Mouse (Mus musculus): ENCODE measurements around the gene Hmgcl. TPM values are rescaled to one million over a fixed set of nuclear protein-coding genes. Genes with fewer than 3 reads are reported as not detected.

The Hmgcl gene
- 58.9 and 61.5 TPM in 2 replicates for polyA plus RNA-seq (2015; fragmentation: Nextera tagmentation; extraction: Ambion mirVana)

DNA sequence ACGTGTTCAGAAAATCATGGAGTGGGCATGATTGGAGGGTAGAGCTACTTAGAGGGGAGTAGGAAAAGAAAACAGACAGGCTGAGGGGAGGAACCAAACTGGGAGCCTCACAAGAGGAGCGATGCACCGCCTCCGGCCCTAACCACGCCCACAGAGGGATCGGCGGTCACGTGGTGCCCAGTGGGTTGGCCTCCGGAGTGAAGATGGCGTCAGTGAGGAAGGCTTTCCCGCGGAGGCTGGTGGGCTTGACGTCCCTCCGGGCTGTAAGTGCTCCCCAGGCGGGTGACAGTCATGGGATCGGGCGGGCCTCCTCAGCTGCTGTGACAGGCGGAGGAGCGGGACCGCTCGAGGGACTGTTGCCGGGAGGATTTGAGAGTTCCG, at the start of gene Hmgcl:
Gene Hmgcl, plus strand, starts transcription at position 171 of the 381 bp plus-strand sequence.
- peak; percentile 93 for ATAC-seq (ENCODE audit: low FRiP score, low read depth)
- peaks cover 4% of the 10 kb centered on the region for H3K36me3 ChIP-seq
- WGBS: 0% methylated on average over 23 of the region's 23 CpGs
- H3K4me3 ChIP-seq: peak within 1 kb of the TSS; percentile 88
- H3K9ac ChIP-seq: peak within 1 kb of the TSS; percentile 87
- H3K27me3 ChIP-seq: no peaks in the 10 kb centered on the region
- H3K4me1 ChIP-seq (replicated peaks): peaks cover 24% of the 10 kb centered on the region
- H3K4me2 ChIP-seq: peak within 1 kb of the TSS; percentile 84
- H3K9me3 ChIP-seq: no peaks in the 10 kb centered on the region
- peak within 1 kb of the TSS; percentile 81 for H3K27ac ChIP-seq (replicated peaks)

DNA sequence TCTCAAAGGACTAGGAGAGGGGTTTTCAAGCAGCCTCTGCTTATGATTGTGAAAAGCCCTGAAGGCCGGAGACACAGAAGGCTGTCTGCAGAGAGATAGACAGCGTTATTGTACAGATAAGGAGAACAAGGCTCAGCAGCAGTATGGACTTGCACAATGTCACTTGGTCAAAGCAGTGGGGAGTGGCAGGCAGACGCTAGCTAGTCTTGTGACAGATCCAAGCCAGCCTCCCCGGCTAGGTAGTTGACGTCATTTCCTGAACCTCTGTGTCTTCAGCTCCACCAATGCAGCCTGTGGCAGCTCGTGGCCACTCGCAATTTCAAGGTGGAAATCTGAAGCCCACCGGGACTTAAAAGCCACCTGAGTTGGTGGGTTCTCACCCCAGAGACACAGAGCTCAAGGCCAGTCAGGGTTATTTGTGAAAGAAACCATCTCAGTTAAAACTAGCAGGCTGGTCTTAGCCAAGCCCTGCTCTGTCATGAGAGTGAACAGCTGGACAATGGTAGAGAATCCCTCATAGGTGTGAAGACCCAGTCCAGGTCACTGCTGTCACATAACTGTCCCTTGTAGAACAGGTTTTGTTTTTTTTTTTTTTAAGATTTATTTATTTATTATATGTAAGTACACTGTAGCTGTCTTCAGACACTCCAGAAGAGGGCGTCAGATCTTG, 47.7 kb upstream of the Hmgcl start:
- H3K4me1 ChIP-seq (replicated peaks): no peaks in the 10 kb centered on the region
- WGBS: 90% methylated on average over 9 of the region's 9 CpGs
- ATAC-seq (ENCODE audit: low FRiP score, low read depth): no peak
- no peaks in the 10 kb centered on the region for H3K27me3 ChIP-seq
- H3K9ac ChIP-seq: no peak overlapping the region
- no peaks in the 10 kb centered on the region for H3K9me3 ChIP-seq
- no peaks in the 10 kb centered on the region for H3K36me3 ChIP-seq
- H3K27ac ChIP-seq (replicated peaks): no peak overlapping the region
- H3K4me3 ChIP-seq: no peak overlapping the region
- H3K4me2 ChIP-seq: no peak overlapping the region

DNA sequence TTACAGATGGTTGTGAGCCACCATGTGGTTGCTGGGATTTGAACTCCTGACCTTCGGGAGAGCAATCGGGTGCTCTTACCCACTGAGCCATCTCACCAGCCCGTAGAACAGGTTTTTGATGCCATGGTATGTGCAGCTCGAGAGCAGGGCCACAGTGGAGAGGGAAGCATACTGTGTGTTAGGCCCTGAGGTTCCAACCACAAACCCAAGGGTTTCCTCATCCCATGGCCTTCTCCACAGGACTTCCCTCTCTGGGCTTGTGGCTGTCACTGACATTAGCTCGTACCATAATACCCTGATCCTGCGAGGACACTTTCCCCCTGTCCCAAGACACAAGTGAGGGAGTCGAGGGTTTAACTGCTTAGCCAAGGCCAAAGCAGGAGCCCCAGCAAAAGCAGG, 47.2 kb upstream of the Hmgcl start:
- Histone ChIP-seq H3K9ac (no peak overlapping the region), H3K27me3 (no peaks in the 10 kb centered on the region), H3K36me3 (no peaks in the 10 kb centered on the region), H3K4me2 (no peak overlapping the region), H3K4me3 (no peak overlapping the region), H3K9me3 (no peaks in the 10 kb centered on the region), H3K27ac (replicated peaks) (no peak overlapping the region), H3K4me1 (replicated peaks) (no peaks in the 10 kb centered on the region)
- ATAC-seq (ENCODE audit: low FRiP score, low read depth): no peak
- WGBS: 87% methylated on average over 7 of the region's 7 CpGs

DNA sequence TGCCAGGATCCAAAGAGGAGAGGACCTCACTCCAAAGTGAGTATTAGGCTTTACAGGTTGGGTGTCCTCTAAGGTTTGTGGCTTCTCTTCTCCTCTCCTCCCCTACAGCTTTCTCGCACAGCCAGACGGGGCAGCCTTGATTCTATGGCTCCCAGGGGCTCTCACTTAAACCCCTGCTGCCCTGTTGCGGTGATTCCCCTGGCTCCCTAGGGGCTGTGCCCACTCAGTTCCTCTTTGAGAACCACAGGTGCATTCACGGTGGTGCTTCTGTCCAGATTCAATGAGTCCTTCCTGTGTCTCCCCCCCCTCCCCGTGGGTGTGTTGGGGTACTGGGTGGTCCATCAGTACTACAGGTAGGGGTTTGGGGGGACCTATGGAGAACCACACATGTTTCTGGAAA, 46.2 kb upstream of the Hmgcl start:
- H3K4me3 ChIP-seq: no peak overlapping the region
- WGBS: 84% methylated on average over 5 of the region's 5 CpGs
- no peak for ATAC-seq (ENCODE audit: low FRiP score, low read depth)

DNA sequence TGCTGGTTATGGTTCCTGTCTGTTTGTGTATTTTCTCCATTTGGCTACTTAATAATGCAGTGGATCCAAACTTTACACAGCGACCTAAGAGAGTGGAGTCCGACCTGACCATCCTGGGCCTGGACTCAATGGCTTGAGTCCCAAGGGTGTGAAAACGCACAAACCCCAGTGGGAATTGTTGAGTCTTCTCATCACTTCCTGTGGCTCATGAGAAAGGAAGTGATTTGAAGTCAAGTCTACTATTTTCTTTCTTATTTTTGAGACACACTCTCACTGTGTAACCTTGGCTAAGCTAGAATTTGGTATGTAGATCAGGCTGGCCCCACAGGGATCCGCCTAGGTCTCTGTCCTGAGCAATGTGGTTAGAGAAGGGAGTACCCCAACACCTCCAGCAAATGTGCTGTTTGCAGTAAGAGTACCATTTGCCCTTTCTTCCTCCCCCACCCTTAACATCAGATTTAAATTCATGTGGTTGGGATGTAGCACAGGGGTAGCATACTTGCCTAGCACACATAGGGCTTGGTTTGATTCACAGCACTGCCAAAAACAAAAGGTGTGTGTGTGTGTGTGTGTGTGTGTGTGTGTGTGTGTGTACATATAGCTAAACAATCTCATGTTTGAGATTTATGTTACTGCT, 43.5 kb upstream of the Hmgcl start:
- ATAC-seq (ENCODE audit: low FRiP score, low read depth): no peak
- Histone ChIP-seq H3K36me3 (no peaks in the 10 kb centered on the region), H3K9me3 (no peaks in the 10 kb centered on the region), H3K27ac (replicated peaks) (no peak overlapping the region), H3K9ac (no peak overlapping the region), H3K4me1 (replicated peaks) (no peaks in the 10 kb centered on the region), H3K4me2 (no peak overlapping the region), H3K4me3 (no peak overlapping the region), H3K27me3 (no peaks in the 10 kb centered on the region)
- WGBS: 85% methylated on average over 4 of the region's 4 CpGs

More for the DNA sequence above, 46.2 kb upstream of the Hmgcl start:
- no peak overlapping the region for H3K27ac ChIP-seq (replicated peaks)
- H3K36me3 ChIP-seq: no peaks in the 10 kb centered on the region
- no peaks in the 10 kb centered on the region for H3K4me1 ChIP-seq (replicated peaks)
- no peak overlapping the region for H3K4me2 ChIP-seq
- H3K27me3 ChIP-seq: no peaks in the 10 kb centered on the region
- no peak overlapping the region for H3K9ac ChIP-seq
- no peaks in the 10 kb centered on the region for H3K9me3 ChIP-seq

DNA sequence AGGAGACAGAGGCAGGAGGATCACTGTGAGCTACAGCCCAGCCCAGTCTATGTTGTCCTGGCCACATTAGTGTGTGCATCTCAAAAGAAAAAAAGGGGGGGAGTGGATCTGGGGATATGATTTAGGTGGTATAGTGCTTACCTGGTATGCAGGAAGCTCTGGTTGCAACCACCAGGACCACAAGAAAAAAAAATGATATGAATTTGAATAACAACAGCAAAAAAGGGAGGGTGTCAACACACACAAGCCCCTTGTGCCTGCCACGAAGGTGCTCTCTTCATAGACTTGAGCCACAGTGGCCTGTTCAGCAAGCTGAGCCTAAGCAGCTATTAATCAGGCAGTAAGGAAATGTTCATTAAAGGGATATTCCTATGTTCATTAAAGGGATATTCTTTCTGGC, 41.4 kb upstream of the Hmgcl start:
- Histone ChIP-seq H3K27ac (replicated peaks) (no peak overlapping the region), H3K4me3 (no peak overlapping the region), H3K36me3 (no peaks in the 10 kb centered on the region), H3K27me3 (no peaks in the 10 kb centered on the region), H3K9me3 (no peaks in the 10 kb centered on the region), H3K4me1 (replicated peaks) (no peaks in the 10 kb centered on the region), H3K9ac (no peak overlapping the region), H3K4me2 (no peak overlapping the region)
- no peak for ATAC-seq (ENCODE audit: low FRiP score, low read depth)
- WGBS: 52% methylated on average over 1 of the region's 1 CpGs

DNA sequence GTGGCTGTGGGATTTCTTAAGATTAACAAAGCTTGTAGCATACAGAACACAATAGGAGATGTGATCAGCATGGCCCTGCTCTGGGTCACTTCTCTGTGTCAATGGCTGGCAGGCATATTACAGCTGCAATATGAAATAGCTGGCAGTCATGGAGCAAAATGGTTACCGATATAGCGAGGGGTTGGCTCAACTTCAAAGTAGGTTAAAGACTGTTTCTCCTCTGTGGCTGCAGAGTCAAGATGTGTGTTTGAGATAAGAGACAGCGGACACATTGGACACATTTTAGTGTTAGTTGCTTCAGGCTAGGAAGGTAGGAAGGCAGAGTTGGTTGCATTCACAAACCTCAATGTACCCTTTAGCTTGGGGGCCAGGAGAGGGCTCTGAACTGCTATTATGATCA, 39.6 kb upstream of the Hmgcl start:
- Histone ChIP-seq H3K27ac (replicated peaks) (no peak overlapping the region), H3K9me3 (no peaks in the 10 kb centered on the region), H3K4me2 (no peak overlapping the region), H3K9ac (no peak overlapping the region), H3K4me3 (no peak overlapping the region), H3K27me3 (no peaks in the 10 kb centered on the region), H3K4me1 (replicated peaks) (no peaks in the 10 kb centered on the region), H3K36me3 (no peaks in the 10 kb centered on the region)
- 90% methylated on average over 3 of the region's 3 CpGs for WGBS
- no peak for ATAC-seq (ENCODE audit: low FRiP score, low read depth)

DNA sequence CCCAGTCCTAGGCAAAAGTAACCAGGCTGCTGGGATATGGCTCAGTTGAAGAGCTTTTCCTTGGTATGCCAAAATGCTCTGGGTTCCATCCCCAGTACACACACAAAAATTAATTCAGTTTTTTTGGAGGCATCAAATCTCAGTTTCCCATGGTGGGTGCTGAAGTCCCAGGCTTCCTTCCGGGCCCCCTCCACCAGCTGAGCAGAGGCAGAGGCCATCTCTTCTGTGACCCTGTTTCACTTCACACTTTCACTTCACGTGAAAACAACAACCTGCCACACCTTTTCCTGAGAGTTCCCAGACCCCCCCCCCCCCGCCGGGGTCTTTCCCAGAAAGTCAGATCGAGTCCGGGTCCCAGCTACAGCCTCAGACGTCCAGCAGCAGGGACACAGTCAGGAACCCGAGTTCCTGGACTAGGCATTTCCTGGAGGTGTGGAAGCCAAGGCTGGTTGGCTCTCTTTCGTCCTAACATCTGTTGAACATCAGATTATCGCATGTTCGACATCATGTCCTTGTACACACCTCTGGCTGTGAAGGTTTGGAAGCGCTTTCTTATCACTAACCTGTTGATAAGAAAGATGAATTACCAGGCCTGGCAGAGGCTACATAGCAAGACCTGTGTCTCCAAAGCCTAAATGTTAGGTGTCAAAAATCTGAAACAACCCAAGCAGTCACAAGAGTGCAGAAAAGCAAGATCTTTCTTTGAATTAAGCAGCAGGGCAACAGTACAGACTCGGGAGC, 36.8 kb upstream of the Hmgcl start:
- Histone ChIP-seq H3K4me3 (no peak overlapping the region), H3K4me1 (replicated peaks) (peaks cover 9% of the 10 kb centered on the region), H3K4me2 (no peak overlapping the region), H3K9ac (no peak overlapping the region), H3K36me3 (no peaks in the 10 kb centered on the region), H3K9me3 (no peaks in the 10 kb centered on the region), H3K27me3 (no peaks in the 10 kb centered on the region), H3K27ac (replicated peaks) (no peak overlapping the region)
- WGBS: 78% methylated on average over 13 of the region's 13 CpGs
- ATAC-seq (ENCODE audit: low FRiP score, low read depth): no peak

DNA sequence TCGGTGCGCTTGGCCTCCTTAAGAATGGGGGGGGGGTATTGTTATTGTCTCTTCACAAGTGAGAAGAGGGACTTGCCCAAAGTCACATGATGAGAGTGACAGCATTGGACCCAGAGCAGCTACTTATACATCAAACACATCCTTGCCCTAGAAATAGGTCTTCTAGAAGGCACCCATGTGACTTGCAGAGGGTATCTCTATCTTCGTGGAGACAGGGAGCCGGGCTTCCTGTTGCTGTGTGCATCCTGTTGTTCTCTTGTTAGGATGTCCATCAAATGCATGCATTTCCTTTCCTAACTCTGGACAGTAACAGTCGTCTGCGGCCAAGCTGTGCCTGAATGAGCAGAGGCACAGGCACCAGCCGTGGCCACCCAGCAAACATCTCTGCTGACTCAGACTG, 34.7 kb upstream of the Hmgcl start:
- Histone ChIP-seq H3K4me3 (no peak overlapping the region), H3K9ac (no peak overlapping the region), H3K27ac (replicated peaks) (no peak overlapping the region), H3K4me1 (replicated peaks) (peaks cover 9% of the 10 kb centered on the region), H3K27me3 (no peaks in the 10 kb centered on the region), H3K36me3 (no peaks in the 10 kb centered on the region), H3K9me3 (no peaks in the 10 kb centered on the region), H3K4me2 (no peak overlapping the region)
- ATAC-seq (ENCODE audit: low FRiP score, low read depth): no peak
- 68% methylated on average over 7 of the region's 7 CpGs for WGBS

DNA sequence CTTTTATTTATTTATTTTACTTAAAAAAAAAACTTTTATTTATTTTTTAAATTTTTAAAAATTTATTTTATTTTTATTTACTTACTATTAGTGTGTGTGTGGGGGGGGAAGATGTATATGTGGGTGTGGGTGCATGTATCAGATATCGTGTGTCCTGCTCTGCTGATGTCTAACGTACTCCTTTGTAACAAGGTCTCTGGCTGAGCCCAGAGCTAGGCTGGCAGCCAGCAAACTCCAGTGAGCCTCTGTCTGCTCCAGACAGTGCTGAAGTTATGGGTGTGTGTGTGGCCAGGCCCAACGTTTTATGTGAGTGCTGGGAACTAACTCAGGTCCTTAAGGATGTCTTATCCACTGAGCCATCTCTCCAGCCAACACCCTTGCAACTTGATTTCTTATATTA, 34.1 kb upstream of the Hmgcl start:
- Histone ChIP-seq H3K9ac (no peak overlapping the region), H3K27me3 (no peaks in the 10 kb centered on the region), H3K9me3 (no peaks in the 10 kb centered on the region), H3K4me1 (replicated peaks) (peaks cover 9% of the 10 kb centered on the region), H3K36me3 (no peaks in the 10 kb centered on the region), H3K4me2 (no peak overlapping the region), H3K27ac (replicated peaks) (peak overlapping the region; percentile 38; the same call in 1 of the 2 replicates), H3K4me3 (no peak overlapping the region)
- ATAC-seq (ENCODE audit: low FRiP score, low read depth): no peak
- WGBS: 52% methylated on average over 3 of the region's 3 CpGs

DNA sequence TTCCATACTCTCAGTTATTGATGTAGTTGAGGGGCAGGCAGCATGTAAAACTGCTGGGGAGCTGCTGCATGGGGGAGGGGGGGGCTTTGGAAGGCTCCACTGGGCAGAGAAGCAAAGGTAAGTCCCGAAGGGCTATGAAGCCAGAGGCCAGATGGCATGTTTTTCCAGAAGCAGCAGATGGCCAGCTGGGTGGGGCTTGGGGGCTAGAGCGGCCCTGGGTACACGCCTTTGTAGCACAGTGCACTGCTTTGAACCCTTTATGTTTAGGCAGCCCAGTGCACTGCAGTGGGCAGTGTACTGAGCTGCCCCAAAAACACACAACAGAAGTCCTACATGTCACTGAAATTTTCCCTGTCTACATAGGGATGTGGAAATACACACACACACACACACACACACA, 33.4 kb upstream of the Hmgcl start:
- H3K27ac ChIP-seq (replicated peaks): peak overlapping the region; percentile 38; the same call in 1 of the 2 replicates
- H3K4me3 ChIP-seq: no peak overlapping the region
- ATAC-seq (ENCODE audit: low FRiP score, low read depth): peak; percentile 59; the same call in 1 of the 2 replicates
- peaks cover 9% of the 10 kb centered on the region for H3K4me1 ChIP-seq (replicated peaks)
- no peaks in the 10 kb centered on the region for H3K36me3 ChIP-seq
- H3K27me3 ChIP-seq: no peaks in the 10 kb centered on the region
- 13% methylated on average over 3 of the region's 3 CpGs for WGBS
- H3K4me2 ChIP-seq: no peak overlapping the region
- no peak overlapping the region for H3K9ac ChIP-seq
- H3K9me3 ChIP-seq: no peaks in the 10 kb centered on the region

DNA sequence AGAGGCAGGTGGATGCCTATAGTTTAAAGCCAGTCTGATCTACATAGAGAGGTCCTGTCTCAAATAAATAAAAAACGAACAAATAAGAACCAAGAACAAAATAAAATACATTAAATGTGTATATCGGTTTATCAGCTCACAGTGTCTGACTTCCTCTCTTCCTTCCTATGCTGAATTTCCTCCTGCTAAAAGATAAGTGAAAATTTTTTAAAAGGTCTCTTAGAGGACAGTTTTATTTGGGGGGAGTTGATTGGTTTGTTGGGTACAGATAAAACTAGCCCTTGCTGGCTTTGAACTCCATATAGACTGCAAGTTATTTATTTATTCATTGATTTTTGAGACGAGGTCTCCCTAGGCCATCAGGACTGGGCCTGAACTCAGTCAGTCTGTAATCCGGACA, 32.8 kb upstream of the Hmgcl start:
- WGBS: 74% methylated on average over 4 of the region's 4 CpGs
- H3K4me1 ChIP-seq (replicated peaks): peaks cover 9% of the 10 kb centered on the region
- no peak overlapping the region for H3K27ac ChIP-seq (replicated peaks)
- ATAC-seq (ENCODE audit: low FRiP score, low read depth): no peak
- H3K27me3 ChIP-seq: no peaks in the 10 kb centered on the region
- no peaks in the 10 kb centered on the region for H3K9me3 ChIP-seq
- no peaks in the 10 kb centered on the region for H3K36me3 ChIP-seq
- no peak overlapping the region for H3K4me3 ChIP-seq
- no peak overlapping the region for H3K4me2 ChIP-seq
- no peak overlapping the region for H3K9ac ChIP-seq
